Mouse (Mus musculus) olfactory bulb, adult 2 months (tissue): ENCODE measurements around the gene Hacd2.

Source experiments
- CTCF ChIP-seq: fragments of 200-500 bp; IDR thresholded peaks from 2 replicates; pipeline ENCODE4 v1.5.1; 2012; ENCODE audit warnings: low read depth, mild to moderate bottlenecking, low read length, moderate library complexity; ENCODE audit not compliant: insufficient read depth
- POLR2A ChIP-seq: fragments of 200-500 bp; IDR thresholded peaks from 2 replicates; pipeline ENCODE4 v1.6.1; 2012; ENCODE audit warnings: mild to moderate bottlenecking, low read depth, low read length, moderate library complexity; ENCODE audit not compliant: insufficient read depth

GRCm38 (mm10) chr16:35075643-35076042 is 53.4 kb downstream of the Hacd2 start:
- no peak for TF ChIP-seq CTCF
- TF ChIP-seq POLR2A, result no peak
